Mouse (Mus musculus) layer of hippocampus, postnatal 14 days (tissue): ENCODE data around the gene Smg1. TPM values are rescaled to one million over a fixed set of nuclear protein-coding genes. Genes with fewer than 3 reads are reported as not detected.
"Not testable (repeated sequence)": the region's sequence is repeated elsewhere in the genome, so short reads cannot be mapped to it uniquely, and the experiment has no call there.

Source experiments
- DNase-seq, 2 experiments: peaks; one replicate each; pipeline ENCODE4 v3.0.0; 2021 to 2022; ENCODE audit warnings: low spot score in 2 of 2, mixed read lengths in 1 of 2
- total RNA-seq, 2 experiments: library from RNA; stranded (reverse); gene quantifications; 2 replicates each; pipeline ENCODE4 v1.2.3; 2021

Smg1 gene
- total RNA-seq, 2 experiments from 2014 or later, result 69.4 to 73.2 TPM

- no peak for DNase-seq
Measured at GRCm38 (mm10) chr7:118250482-118251160, 7.2 kb upstream of the Smg1 start.

- no peak for DNase-seq
Measured at GRCm38 (mm10) chr7:118249563-118249962, 6.1 kb upstream of the Smg1 start.

- DNase-seq, result no peak
Measured at GRCm38 (mm10) chr7:118248069-118248468, 4.6 kb upstream of the Smg1 start.

GRCm38 (mm10) chr7:118245260-118245659, 1.8 kb upstream of the Smg1 start:
- DNase-seq, result no peak

- peak in 1 of 2 experiments; percentile 21 for DNase-seq
Measured at GRCm38 (mm10) chr7:118242911-118243412, 508 bp downstream of the Smg1 start.

GRCm38 (mm10) chr7:118242309-118242708, 1.2 kb downstream of the Smg1 start:
- DNase-seq, result no peak

GRCm38 (mm10) chr7:118240402-118240801, 3.1 kb downstream of the Smg1 start:
- DNase-seq, result no peak

- DNase-seq, result no peak
Measured at GRCm38 (mm10) chr7:118239996-118240395, 3.5 kb downstream of the Smg1 start.

GRCm38 (mm10) chr7:118236949-118237348, 6.5 kb downstream of the Smg1 start:
- no peak for DNase-seq

GRCm38 (mm10) chr7:118234236-118234635, 9.2 kb downstream of the Smg1 start:
- no peak for DNase-seq

GRCm38 (mm10) chr7:118232613-118233012, 10.9 kb downstream of the Smg1 start:
- no peak for DNase-seq

- DNase-seq, result no peak
Measured at GRCm38 (mm10) chr7:118219777-118220176, 23.7 kb downstream of the Smg1 start.

GRCm38 (mm10) chr7:118206396-118206795, 37.1 kb downstream of the Smg1 start:
- DNase-seq, result no peak

GRCm38 (mm10) chr7:118195756-118196155, 47.7 kb downstream of the Smg1 start:
- no peak for DNase-seq

GRCm38 (mm10) chr7:118185878-118186277, 57.6 kb downstream of the Smg1 start:
- DNase-seq, result no peak

GRCm38 (mm10) chr7:118184604-118185003, 58.9 kb downstream of the Smg1 start:
- DNase-seq, result no peak

- no peak for DNase-seq
Measured at GRCm38 (mm10) chr7:118181123-118181522, 62.3 kb downstream of the Smg1 start.

GRCm38 (mm10) chr7:118179782-118180181, 63.7 kb downstream of the Smg1 start:
- no peak for DNase-seq

- no peak for DNase-seq
Measured at GRCm38 (mm10) chr7:118175821-118176355, 67.6 kb downstream of the Smg1 start.

- not testable (repeated sequence) for DNase-seq
Measured at GRCm38 (mm10) chr7:118170125-118170524, 73.3 kb downstream of the Smg1 start.

GRCm38 (mm10) chr7:118163006-118163405, 80.5 kb downstream of the Smg1 start:
- DNase-seq, result no peak

- no peak for DNase-seq
Measured at GRCm38 (mm10) chr7:118160121-118160520, 83.3 kb downstream of the Smg1 start.

GRCm38 (mm10) chr7:118156461-118156860, 87.0 kb downstream of the Smg1 start:
- no peak for DNase-seq
